Mouse (Mus musculus) erythroblast, embryonic 14.5 days (primary cell): Measurements from ENCODE around the gene Glrp1.

ENCODE experiments used
- GATA1 ChIP-seq: IDR thresholded peaks from 2 replicates; pipeline ENCODE4 v1.6.1; 2012; ENCODE audit warnings: low read length, inconsistent platforms, mixed read lengths
- TAL1 ChIP-seq: IDR thresholded peaks from 3 replicates; pipeline ENCODE4 v1.6.1; 2012; ENCODE audit warnings: low read length, inconsistent platforms, mixed read lengths

DNA sequence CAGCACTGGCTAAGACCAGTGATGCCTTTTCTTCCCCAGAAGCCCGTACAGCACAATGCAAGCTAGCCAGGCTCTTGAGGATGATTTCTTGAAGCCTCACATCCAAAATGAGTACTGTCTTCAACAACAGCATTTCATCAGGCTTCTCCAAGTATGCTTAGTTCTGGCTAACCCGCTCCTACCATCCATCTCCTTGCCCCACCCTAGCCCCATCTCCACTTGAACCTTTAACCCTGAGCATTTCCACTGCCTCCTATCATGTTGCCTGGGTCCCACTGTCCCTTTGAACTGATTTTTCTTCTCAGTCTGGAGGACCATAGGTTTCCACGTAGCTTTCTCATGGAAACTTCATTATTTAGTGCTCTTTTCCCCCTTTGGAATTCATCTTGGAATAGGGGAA is 17.5 kb downstream of the Glrp1 start:
- TF ChIP-seq TAL1 (no peak), GATA1 (no peak)
